Mouse (Mus musculus): ENCODE measurements at regions not wholly inside any gene's neighbourhood (a gene's known extent, or its start where the extent isn't known, plus 50 kb on each side); places are given as distances from the start of the nearest gene placed in this dataset.

DNA sequence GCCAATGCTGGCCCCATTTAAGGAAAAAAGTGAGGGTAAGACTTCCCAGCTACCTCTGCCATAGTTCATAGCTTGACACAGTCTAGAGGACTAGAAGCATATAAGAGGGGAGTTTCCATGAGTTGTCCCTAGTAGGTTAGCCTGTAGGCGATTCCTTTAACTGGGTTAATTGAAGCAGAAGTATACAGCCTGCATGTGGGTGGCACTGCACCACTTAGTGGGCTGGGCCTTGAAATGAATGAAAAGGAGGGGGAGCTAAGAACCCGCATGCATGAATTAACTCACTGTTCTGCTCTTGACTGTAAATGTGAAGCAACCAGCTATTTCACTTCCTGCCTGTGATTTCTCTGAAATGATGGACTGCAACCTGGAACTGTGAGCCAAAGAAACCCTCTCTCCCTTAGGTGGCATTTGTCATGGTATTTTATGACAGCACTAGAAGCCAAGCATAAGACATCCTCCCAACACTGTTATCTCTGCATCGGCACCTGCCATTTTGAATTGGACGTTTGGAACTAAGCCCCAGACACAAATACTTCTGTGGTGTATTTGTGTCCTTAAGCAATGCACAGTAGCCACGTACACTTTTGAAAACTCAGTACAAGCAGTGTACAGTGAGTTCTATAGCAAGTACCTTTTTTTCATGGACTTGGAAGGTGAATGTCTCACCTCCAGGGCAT lies 64.5 kb upstream of the Xylt1 start:
- intact Hi-C loops (cut with DNase I; ENCODE audit: low total_unique reads) = no loop called here
- DNase-seq = no peak

DNA sequence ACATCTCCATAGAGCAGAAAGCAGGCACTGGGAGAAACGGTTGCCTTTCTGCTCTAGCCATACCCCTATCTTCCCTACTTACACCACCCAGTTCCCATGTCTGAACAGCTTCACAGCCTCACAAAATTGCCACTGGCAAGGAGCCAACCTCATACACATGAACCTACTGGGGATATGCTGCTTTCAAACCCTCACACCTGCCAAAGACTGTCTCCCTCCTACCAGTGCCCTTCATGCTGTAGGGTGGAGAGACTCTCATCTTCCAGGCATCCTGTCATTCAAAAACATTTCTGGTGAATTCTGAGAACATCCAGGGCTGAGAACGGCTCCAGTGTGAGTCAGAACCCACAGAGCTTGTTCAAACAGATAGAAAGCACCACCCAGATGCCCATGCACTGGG lies 63.4 kb upstream of the Xylt1 start:
- intact Hi-C loops (cut with DNase I; ENCODE audit: low total_unique reads) = no loop called here

DNA sequence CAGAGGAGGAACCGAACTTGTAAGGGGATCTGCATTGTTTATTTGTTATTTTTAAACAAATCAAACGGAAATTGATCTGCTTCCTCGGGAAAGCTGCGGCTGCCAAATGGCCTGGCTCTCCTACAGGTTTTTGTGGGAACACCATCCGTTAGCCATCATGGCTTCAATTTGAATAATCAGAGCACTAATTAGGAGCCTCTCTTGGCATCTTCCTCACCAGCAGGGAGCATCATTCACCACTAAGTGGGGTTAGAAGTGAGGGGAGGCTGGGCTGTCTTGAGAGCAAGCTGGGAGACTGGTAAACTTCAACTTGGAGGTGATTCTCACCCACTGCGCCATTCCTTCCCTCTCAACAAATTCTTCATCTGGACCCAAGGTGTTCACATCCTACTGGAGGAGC lies 60.2 kb upstream of the Xylt1 start:
- no peak for DNase-seq
- intact Hi-C loops (cut with DNase I; ENCODE audit: low total_unique reads) = no loop called here

More for the DNA sequence above, 63.4 kb upstream of the Xylt1 start:
- DNase-seq = no peak
